Mouse (Mus musculus) stomach, embryonic 14.5 days (tissue): ENCODE data around the gene Ezh1. TPM values are rescaled to one million over a fixed set of nuclear protein-coding genes. Genes with fewer than 3 reads are reported as not detected.
A peak's percentile ranks its signal among the peaks of the same experiment; 100 is the strongest.

Experiments
- ATAC-seq: fragments of 200-750 bp; cut with Nextera tagmentation; 2 replicates; pipeline ENCODE4 v1.8.0; 2017; ENCODE audit warnings: low read depth, moderate TSS enrichment; ENCODE audit not compliant: insufficient number of reproducible peaks, insufficient read depth, low FRiP score
- H3K27ac ChIP-seq: fragments of 300-500 bp; sonication (generic); 2 replicates; pipeline ENCODE4 v1.5.1; 2014; ENCODE audit warnings: mild to moderate bottlenecking, low read length, moderate library complexity, mixed read lengths
- H3K27me3 ChIP-seq: fragments of 300-500 bp; sonication (generic); 2 replicates; pipeline ENCODE4 v1.6.1; 2014; ENCODE audit warnings: low read length, control low read depth, mixed read lengths; ENCODE audit not compliant: control insufficient read depth, insufficient read depth
- H3K36me3 ChIP-seq: fragments of 300-500 bp; sonication (generic); 2 replicates; pipeline ENCODE4 v1.6.1; 2014; ENCODE audit warnings: mild to moderate bottlenecking, control low read depth, low read length, moderate library complexity, mixed read lengths; ENCODE audit not compliant: control insufficient read depth, insufficient read depth
- H3K4me1 ChIP-seq: fragments of 300-500 bp; sonication (generic); 2 replicates; pipeline ENCODE4 v1.6.1; 2014; ENCODE audit warnings: low read length, control low read depth, mixed read lengths; ENCODE audit not compliant: control insufficient read depth, insufficient read depth
- H3K4me2 ChIP-seq: fragments of 300-500 bp; sonication (generic); replicated peaks from 2 replicates; pipeline ENCODE4 v1.6.1; 2014; ENCODE audit warnings: low read depth, low read length, control low read depth
- H3K4me3 ChIP-seq: fragments of 300-500 bp; sonication (generic); 2 replicates; pipeline ENCODE4 v1.5.1; 2014; ENCODE audit warnings: low read depth, low read length, control low read depth
- H3K9ac ChIP-seq: fragments of 300-500 bp; sonication (generic); replicated peaks from 2 replicates; pipeline ENCODE4 v1.6.1; 2014; ENCODE audit warnings: low read depth, mild to moderate bottlenecking, control low read depth, low read length, moderate library complexity, mixed read lengths
- H3K9me3 ChIP-seq: fragments of 300-500 bp; sonication (generic); 2 replicates; pipeline ENCODE4 v1.6.1; 2016; ENCODE audit warnings: low read depth, low read length, control low read depth; ENCODE audit not compliant: control insufficient read depth
- WGBS: fragments of 180-500 bp; shearing (Covaris S2); extraction: QIAGEN DNeasy Blood & Tissue Kit; methylation state at CpG from one replicate; pipeline ENCODE4 v1.1.7; 2014; 5-methylcytosine and 5-hydroxymethylcytosine counted together
- polyA plus RNA-seq: library from polyadenylated mRNA; unstranded; fragments of >200 nt; fragmentation: Nextera tagmentation; extraction: Ambion mirVana; gene quantifications from 2 replicates; pipeline ENCODE4 v1.2.1, GENCODE M21; 2014

Ezh1 gene
- polyA plus RNA-seq, 1 experiment from 2014 or later: 19.1 TPM

DNA sequence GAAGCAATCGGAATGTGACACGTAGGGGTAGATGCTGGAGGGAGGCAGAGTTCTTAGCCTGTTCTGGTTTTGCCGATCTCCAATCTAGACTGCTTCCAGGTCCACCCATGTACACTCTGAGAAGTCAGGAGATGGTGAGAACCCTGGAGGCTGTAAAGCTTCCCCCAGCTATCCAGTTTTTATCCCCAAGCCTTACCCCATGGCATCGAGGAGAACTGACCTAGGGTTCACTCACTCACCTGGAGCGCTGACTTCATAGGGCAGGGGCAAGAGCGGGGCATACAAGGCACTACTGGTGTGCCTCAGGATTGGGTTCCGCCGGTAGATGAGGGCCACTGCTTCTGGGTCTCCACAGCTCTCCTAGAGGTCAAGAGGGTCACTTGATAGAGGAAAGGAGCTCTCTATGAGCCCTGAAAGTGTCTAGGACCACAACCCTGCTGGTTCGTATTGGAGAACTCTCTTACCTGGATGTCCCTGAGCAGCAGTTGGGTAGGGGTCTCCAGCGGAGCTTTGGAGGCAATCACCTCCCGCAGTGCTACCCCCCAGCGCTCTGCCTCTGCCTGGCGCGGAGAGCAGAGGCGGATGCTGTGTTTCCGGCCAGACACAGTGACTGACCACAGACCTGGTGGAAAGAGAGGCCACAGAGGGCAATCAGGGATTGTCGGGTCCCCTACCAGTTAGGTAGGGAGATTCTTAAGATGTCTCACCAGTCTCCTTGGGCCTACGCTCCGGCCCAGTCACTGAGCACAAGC, 58.9 kb downstream of the Ezh1 start:
- peaks cover 49% of the 10 kb centered on the region for H3K36me3 ChIP-seq
- H3K9me3 ChIP-seq: no peaks in the 10 kb centered on the region
- no peak overlapping the region for H3K9ac ChIP-seq
- 78% methylated on average over 19 of the region's 19 CpGs for WGBS
- H3K27me3 ChIP-seq: peaks cover 10% of the 10 kb centered on the region; the same call in 1 of the 2 replicates
- H3K4me2 ChIP-seq: no peak overlapping the region
- ATAC-seq: no peak
- peaks cover 23% of the 10 kb centered on the region for H3K4me1 ChIP-seq
- H3K4me3 ChIP-seq: no peak overlapping the region
- H3K27ac ChIP-seq: no peak overlapping the region

DNA sequence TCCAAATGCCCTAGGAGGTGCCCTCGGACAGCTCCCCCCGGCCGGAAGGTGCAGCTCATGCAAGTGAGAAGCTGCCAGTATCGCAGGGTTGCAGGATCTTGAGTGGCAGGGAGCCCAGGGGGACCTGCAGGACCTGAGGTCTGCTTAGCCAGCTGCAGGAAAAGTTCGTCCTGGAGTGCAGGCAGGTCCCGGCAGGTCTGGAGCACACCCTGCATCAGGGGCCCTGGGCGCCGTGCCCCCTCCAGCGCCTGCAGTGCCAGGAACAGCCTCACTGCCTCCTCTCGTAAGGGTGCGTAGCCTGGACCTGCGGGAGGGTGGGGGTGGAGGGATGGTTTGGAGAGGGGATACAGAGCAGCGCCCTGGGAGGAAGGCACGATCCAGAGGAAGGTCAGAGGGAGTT, 59.9 kb downstream of the Ezh1 start:
- peaks cover 10% of the 10 kb centered on the region; the same call in 1 of the 2 replicates for H3K27me3 ChIP-seq
- peaks cover 59% of the 10 kb centered on the region for H3K36me3 ChIP-seq
- no peak overlapping the region for H3K4me3 ChIP-seq
- peaks cover 22% of the 10 kb centered on the region; the same call in 1 of the 2 replicates for H3K4me1 ChIP-seq
- H3K4me2 ChIP-seq: 0 out of 2 replicates have a peak overlapping the region, but pooled peaks have one; percentile 15
- H3K9me3 ChIP-seq: no peaks in the 10 kb centered on the region
- H3K27ac ChIP-seq: no peak overlapping the region
- 73% methylated on average over 14 of the region's 14 CpGs for WGBS
- no peak for ATAC-seq
- no peak overlapping the region for H3K9ac ChIP-seq

DNA sequence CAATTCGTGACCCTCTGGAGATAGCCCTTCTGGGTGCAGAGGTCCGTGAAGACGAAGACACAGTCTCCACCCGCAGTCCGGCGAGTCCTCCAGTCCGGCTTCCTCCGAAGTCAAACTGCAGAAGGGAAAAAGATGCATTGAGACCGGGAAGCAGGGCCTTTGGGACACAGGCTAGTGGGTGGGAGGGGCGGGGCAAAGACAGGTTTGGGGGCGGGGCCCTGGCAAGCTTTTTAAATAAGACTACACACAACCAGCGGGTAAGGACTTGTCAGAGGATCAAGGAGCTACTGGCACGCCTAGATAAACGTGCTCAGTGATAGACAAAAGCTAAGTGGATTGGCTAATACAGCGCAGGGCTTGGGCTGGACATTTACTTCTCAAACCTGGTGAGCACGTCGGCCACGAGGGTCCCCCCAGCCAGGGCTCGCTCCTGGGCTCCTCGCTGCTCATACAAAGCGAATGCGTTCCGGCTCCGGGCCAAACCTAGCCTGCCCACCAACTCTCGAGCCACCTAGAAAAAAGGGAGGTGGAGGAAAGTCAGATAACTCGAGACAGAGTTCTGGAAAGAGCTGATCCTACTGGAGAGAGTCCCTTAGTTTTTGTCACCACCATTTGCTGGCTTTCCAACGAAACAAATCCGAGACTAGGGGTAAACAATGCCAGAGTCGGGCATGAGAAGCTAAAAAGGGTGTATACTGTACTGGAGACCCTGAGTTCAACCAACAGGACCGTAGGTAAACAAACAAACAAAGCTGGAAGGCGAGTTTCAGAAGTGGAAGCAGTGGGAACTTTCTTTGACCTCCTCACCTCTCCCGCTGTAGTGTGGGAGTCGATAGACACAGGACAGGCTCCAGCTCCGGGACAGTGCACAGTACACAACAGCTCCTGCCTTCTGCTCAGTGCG, 61.3 kb downstream of the Ezh1 start:
- peak; percentile 47; the same call in 1 of the 2 replicates for ATAC-seq
- H3K4me1 ChIP-seq: peaks cover 22% of the 10 kb centered on the region; the same call in 1 of the 2 replicates
- H3K27ac ChIP-seq: peak overlapping the region; percentile 69; the same call in 1 of the 2 replicates
- WGBS: 43% methylated on average over 35 of the region's 35 CpGs
- H3K4me2 ChIP-seq: no peak overlapping the region
- H3K9me3 ChIP-seq: no peaks in the 10 kb centered on the region
- peaks cover 62% of the 10 kb centered on the region for H3K36me3 ChIP-seq
- H3K9ac ChIP-seq: no peak overlapping the region
- peaks cover 10% of the 10 kb centered on the region; the same call in 1 of the 2 replicates for H3K27me3 ChIP-seq
- peak overlapping the region; percentile 10; the same call in 1 of the 2 replicates for H3K4me3 ChIP-seq

DNA sequence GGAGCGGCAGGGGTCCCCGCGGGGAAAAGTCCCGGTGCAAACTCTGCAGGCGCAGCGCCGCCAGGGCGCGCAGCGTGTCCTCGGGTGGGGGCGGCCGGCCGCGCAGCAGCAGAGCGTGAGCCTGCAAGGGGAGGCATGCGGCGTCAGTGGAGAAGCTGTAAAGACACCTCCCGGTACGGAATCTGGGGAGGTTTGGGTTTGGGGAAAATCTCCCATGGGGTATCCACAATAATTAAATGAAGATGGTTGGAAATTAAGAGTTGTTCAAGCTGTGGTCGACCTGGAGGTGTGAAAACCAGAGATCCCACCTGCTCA, 62.0 kb downstream of the Ezh1 start:
- Histone ChIP-seq H3K36me3 (peaks cover 62% of the 10 kb centered on the region), H3K27me3 (peaks cover 10% of the 10 kb centered on the region; the same call in 1 of the 2 replicates), H3K4me3 (peak overlapping the region; percentile 10), H3K4me1 (peaks cover 22% of the 10 kb centered on the region; the same call in 1 of the 2 replicates), H3K9ac (no peak overlapping the region), H3K9me3 (no peaks in the 10 kb centered on the region), H3K4me2 (peak overlapping the region; percentile 25), H3K27ac (no peak overlapping the region)
- WGBS: 30% methylated on average over 21 of the region's 21 CpGs
- ATAC-seq: no peak

DNA sequence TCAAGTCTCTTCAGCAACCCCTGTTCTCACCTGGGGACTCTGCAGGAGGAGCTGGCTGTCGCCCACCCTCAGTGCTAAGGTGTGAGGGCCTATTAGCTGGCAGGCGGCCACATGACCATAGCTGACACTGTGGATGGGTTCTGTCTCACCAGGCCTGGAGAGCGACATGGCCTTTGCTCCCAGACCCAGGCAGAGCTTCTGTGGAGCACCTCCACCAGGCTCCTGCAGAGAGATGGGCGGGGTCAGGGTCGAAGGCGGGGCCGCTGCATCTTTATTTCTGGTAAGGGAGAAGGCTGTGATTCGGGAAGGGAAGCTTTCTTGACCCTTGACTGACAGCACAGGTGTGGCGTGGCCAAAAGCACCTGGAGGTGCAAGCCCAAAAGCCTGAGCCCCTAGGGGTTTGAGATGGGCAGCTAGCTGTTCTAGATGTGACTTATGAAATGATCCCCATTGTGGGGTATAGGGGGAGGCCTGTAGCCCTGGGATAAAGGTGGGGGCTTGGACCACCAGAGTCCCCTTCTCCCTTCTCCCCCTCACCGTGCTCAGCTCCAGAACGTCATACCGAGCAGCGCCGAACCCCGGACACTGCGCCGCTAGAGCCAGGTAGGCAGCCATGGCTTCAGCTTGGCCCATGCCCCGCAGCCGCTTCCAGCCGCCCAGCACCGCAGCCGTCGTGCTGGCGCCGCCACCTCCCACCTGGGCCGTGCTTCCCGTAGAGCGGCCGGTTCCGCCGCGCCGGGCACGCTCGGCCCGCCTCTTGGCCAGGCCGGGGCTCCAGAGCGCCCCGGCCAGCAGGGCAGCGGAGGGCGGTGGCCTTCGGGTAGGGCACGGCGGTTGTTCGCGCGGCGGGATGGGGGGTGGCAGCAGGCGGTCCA, 62.5 kb downstream of the Ezh1 start:
- no peak for ATAC-seq
- Histone ChIP-seq H3K4me2 (peak overlapping the region; percentile 25), H3K27me3 (peaks cover 10% of the 10 kb centered on the region; the same call in 1 of the 2 replicates), H3K27ac (no peak overlapping the region), H3K4me3 (peak overlapping the region; percentile 10), H3K4me1 (peaks cover 16% of the 10 kb centered on the region; the same call in 1 of the 2 replicates), H3K9me3 (no peaks in the 10 kb centered on the region), H3K36me3 (peaks cover 62% of the 10 kb centered on the region), H3K9ac (no peak overlapping the region)
- 33% methylated on average over 48 of the region's 49 CpGs for WGBS

DNA sequence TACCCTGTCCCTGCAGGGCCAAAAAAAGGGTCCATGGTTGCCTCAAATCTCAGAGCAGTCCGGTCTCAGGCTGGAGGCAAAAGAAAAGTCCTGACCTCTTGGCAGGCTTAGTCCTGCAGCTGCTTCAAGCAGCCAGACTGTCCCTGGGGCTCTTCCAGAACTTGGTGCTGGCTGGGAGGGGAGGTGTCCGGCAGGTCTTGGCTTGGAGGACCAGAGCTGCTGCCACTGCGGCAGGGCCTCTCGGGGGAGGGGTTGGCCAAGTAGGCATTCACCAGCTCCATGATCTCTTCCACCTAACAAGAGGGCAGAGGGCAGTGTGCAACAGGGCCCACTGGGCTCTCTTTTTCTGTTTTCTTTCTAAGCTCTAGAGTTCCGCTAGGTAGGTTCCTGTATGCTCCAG, 63.5 kb downstream of the Ezh1 start:
- Histone ChIP-seq H3K9ac (no peak overlapping the region), H3K27me3 (peaks cover 10% of the 10 kb centered on the region; the same call in 1 of the 2 replicates), H3K4me1 (peaks cover 14% of the 10 kb centered on the region; the same call in 1 of the 2 replicates), H3K36me3 (peaks cover 55% of the 10 kb centered on the region), H3K4me3 (no peak overlapping the region), H3K27ac (no peak overlapping the region), H3K9me3 (no peaks in the 10 kb centered on the region), H3K4me2 (no peak overlapping the region)
- no peak for ATAC-seq
- 67% methylated on average over 5 of the region's 5 CpGs for WGBS

DNA sequence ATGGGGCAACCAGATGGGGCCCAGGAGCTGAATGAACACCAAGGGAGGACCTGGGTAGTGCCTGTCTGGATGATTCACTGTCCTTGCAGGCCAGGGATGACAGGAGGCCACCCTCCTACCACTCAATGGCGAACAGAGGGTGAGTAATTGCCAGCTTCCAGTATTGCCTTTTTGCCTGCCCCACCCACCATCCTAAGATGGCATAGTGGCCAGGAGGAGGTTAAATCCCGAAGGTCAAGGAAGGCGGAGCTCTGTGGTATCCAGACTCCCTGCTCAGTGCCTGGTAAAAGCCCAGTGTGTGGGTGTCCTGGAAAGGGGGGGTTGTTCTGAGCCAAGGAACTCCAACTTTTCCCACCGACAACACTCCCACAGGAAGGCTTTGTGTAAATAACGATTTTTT, 64.0 kb downstream of the Ezh1 start:
- Histone ChIP-seq H3K36me3 (peaks cover 50% of the 10 kb centered on the region), H3K4me1 (peaks cover 14% of the 10 kb centered on the region; the same call in 1 of the 2 replicates), H3K27me3 (peaks cover 6% of the 10 kb centered on the region; the same call in 1 of the 2 replicates), H3K9me3 (no peaks in the 10 kb centered on the region), H3K27ac (no peak overlapping the region), H3K9ac (no peak overlapping the region), H3K4me2 (no peak overlapping the region), H3K4me3 (no peak overlapping the region)
- WGBS: 57% methylated on average over 5 of the region's 5 CpGs
- ATAC-seq: no peak
